Mouse (Mus musculus): Measurements from ENCODE around the gene Igsf21.

Igsf21 gene

GRCm38 (mm10) chr4:140196717-140197116, 49.9 kb downstream of the Igsf21 start:
- no peak for DNase-seq (ENCODE audit: low spot score in 2 of 2)

- no peak for DNase-seq (ENCODE audit: low spot score in 2 of 2)
Measured at GRCm38 (mm10) chr4:140192276-140193002, 54.1 kb downstream of the Igsf21 start.

- no peak for DNase-seq (ENCODE audit: low spot score in 2 of 2)
Measured at GRCm38 (mm10) chr4:140189601-140190000, 57.0 kb downstream of the Igsf21 start.

- no peak for DNase-seq (ENCODE audit: low spot score in 2 of 2)
Measured at GRCm38 (mm10) chr4:140188626-140189025, 58.0 kb downstream of the Igsf21 start.

GRCm38 (mm10) chr4:140187404-140188145, 59.0 kb downstream of the Igsf21 start:
- no peak for DNase-seq (ENCODE audit: low spot score in 2 of 2)

GRCm38 (mm10) chr4:140179576-140179975, 67.0 kb downstream of the Igsf21 start:
- no peak for DNase-seq (ENCODE audit: low spot score in 2 of 2)

GRCm38 (mm10) chr4:140177055-140177454, 69.5 kb downstream of the Igsf21 start:
- no peak for DNase-seq (ENCODE audit: low spot score in 2 of 2)

GRCm38 (mm10) chr4:140173746-140174399, 72.7 kb downstream of the Igsf21 start:
- no peak for DNase-seq (ENCODE audit: low spot score in 2 of 2)

GRCm38 (mm10) chr4:140173084-140173483, 73.5 kb downstream of the Igsf21 start:
- no peak for DNase-seq (ENCODE audit: low spot score in 2 of 2)

GRCm38 (mm10) chr4:140171917-140172316, 74.7 kb downstream of the Igsf21 start:
- no peak for DNase-seq (ENCODE audit: low spot score in 2 of 2)

- DNase-seq (ENCODE audit: low spot score in 2 of 2): no peak
Measured at GRCm38 (mm10) chr4:140171189-140171588, 75.4 kb downstream of the Igsf21 start.

- DNase-seq (ENCODE audit: low spot score in 2 of 2): no peak
Measured at GRCm38 (mm10) chr4:140165851-140166250, 80.7 kb downstream of the Igsf21 start.

GRCm38 (mm10) chr4:140164662-140165061, 81.9 kb downstream of the Igsf21 start:
- no peak for DNase-seq (ENCODE audit: low spot score in 2 of 2)

- DNase-seq (ENCODE audit: low spot score in 2 of 2): no peak
Measured at GRCm38 (mm10) chr4:140159617-140160016, 87.0 kb downstream of the Igsf21 start.

- DNase-seq (ENCODE audit: low spot score in 2 of 2): no peak
Measured at GRCm38 (mm10) chr4:140154899-140155463, 91.6 kb downstream of the Igsf21 start.

- no peak for DNase-seq (ENCODE audit: low spot score in 2 of 2)
Measured at GRCm38 (mm10) chr4:140154484-140154883, 92.1 kb downstream of the Igsf21 start.

GRCm38 (mm10) chr4:140153711-140154114, 92.9 kb downstream of the Igsf21 start:
- DNase-seq (ENCODE audit: low spot score in 2 of 2): no peak

GRCm38 (mm10) chr4:140153101-140153500, 93.5 kb downstream of the Igsf21 start:
- DNase-seq (ENCODE audit: low spot score in 2 of 2): no peak

GRCm38 (mm10) chr4:140149706-140150105, 96.9 kb downstream of the Igsf21 start:
- DNase-seq (ENCODE audit: low spot score in 2 of 2): no peak

- DNase-seq (ENCODE audit: low spot score in 2 of 2): peak in 1 of 2 experiments; percentile 7
Measured at GRCm38 (mm10) chr4:140147857-140148695, 98.5 kb downstream of the Igsf21 start.

GRCm38 (mm10) chr4:140147079-140147840, 99.3 kb downstream of the Igsf21 start:
- DNase-seq (ENCODE audit: low spot score in 2 of 2): no peak

All from heart, adult 9 months (tissue).